Mouse (Mus musculus): ENCODE results near the gene Olfr482.

Gene Olfr482

GRCm38 (mm10) chr7:108097486-108097885, at the start of gene Olfr482:
TSS of gene Olfr482 (minus strand) at chr7:108097586.
- DNase-seq (ENCODE audit: low spot score in 2 of 2), result no peak

- no peak for DNase-seq (ENCODE audit: low spot score in 2 of 2)
Observed at GRCm38 (mm10) chr7:108127349-108127748, 30.0 kb upstream of the Olfr482 start, which contains the start of gene Olfr484. TSS of gene Olfr484 (minus strand) at chr7:108127449.

GRCm38 (mm10) chr7:108121416-108121815, 24.0 kb upstream of the Olfr482 start:
- DNase-seq (ENCODE audit: low spot score in 2 of 2), result no peak

GRCm38 (mm10) chr7:108120681-108121080, 23.3 kb upstream of the Olfr482 start:
- no peak for DNase-seq (ENCODE audit: low spot score in 2 of 2)

- DNase-seq (ENCODE audit: low spot score in 2 of 2), result no peak
Observed at GRCm38 (mm10) chr7:108100549-108100948, 3.2 kb upstream of the Olfr482 start, which contains the start of gene Olfr483. TSS of gene Olfr483 (plus strand) at chr7:108100849.

GRCm38 (mm10) chr7:108079555-108079954, 17.8 kb downstream of the Olfr482 start, which contains the start of gene Olfr481:
TSS of gene Olfr481 (plus strand) at chr7:108079855.
- DNase-seq (ENCODE audit: low spot score in 2 of 2), result no peak

GRCm38 (mm10) chr7:108067246-108067645, 30.1 kb downstream of the Olfr482 start, which contains the start of gene Olfr480:
TSS of gene Olfr480 (minus strand) at chr7:108067346.
- no peak for DNase-seq (ENCODE audit: low spot score in 2 of 2)

- DNase-seq (ENCODE audit: low spot score in 2 of 2), result no peak
Observed at GRCm38 (mm10) chr7:108050393-108050792, 47.0 kb downstream of the Olfr482 start, which contains the start of gene Olfr479. TSS of gene Olfr479 (plus strand) at chr7:108050693.

All from spleen, postnatal 14 days (tissue).